Mouse (Mus musculus) lung, postnatal 10 days (tissue): ENCODE results near the gene Ahdc1.

Experiments used
- DNase-seq: peaks from one replicate; pipeline ENCODE4 v3.0.0; 2021

Gene Ahdc1

GRCm38 (mm10) chr4:133040241-133040904 is 29.3 kb downstream of the Ahdc1 start:
- DNase-seq = no peak

- no peak for DNase-seq
These were observed 31.2 kb downstream of the Ahdc1 start for GRCm38 (mm10) chr4:133042244-133042643.

GRCm38 (mm10) chr4:133042651-133043635 is 31.9 kb downstream of the Ahdc1 start:
- DNase-seq = peak; percentile 66

- peak; percentile 50 for DNase-seq
These were observed 33.0 kb downstream of the Ahdc1 start for GRCm38 (mm10) chr4:133043798-133044646.

GRCm38 (mm10) chr4:133044647-133045094 is 33.6 kb downstream of the Ahdc1 start:
- no peak for DNase-seq

- peak; percentile 76 for DNase-seq
These were observed 34.9 kb downstream of the Ahdc1 start for GRCm38 (mm10) chr4:133045771-133046474.

- DNase-seq = no peak
These were observed 35.8 kb downstream of the Ahdc1 start for GRCm38 (mm10) chr4:133046691-133047352.

GRCm38 (mm10) chr4:133047353-133048105 is 36.5 kb downstream of the Ahdc1 start:
- no peak for DNase-seq

- DNase-seq = no peak
These were observed 38.2 kb downstream of the Ahdc1 start for GRCm38 (mm10) chr4:133049071-133049920.

GRCm38 (mm10) chr4:133050196-133050836 is 39.3 kb downstream of the Ahdc1 start:
- no peak for DNase-seq

GRCm38 (mm10) chr4:133050837-133051549 is 39.9 kb downstream of the Ahdc1 start:
- DNase-seq = no peak

- no peak for DNase-seq
These were observed 40.4 kb downstream of the Ahdc1 start for GRCm38 (mm10) chr4:133051550-133051865.

GRCm38 (mm10) chr4:133052029-133052745 is 41.1 kb downstream of the Ahdc1 start:
- no peak for DNase-seq

GRCm38 (mm10) chr4:133052995-133053572 is 42.0 kb downstream of the Ahdc1 start:
- DNase-seq = no peak

- no peak for DNase-seq
These were observed 43.5 kb downstream of the Ahdc1 start for GRCm38 (mm10) chr4:133054530-133054929.

GRCm38 (mm10) chr4:133055163-133055951 is 44.3 kb downstream of the Ahdc1 start:
- DNase-seq = no peak
